Mouse (Mus musculus): Measurements from ENCODE around the gene Fut1. TPM values are rescaled to one million over a fixed set of nuclear protein-coding genes. Genes with fewer than 3 reads are reported as not detected.

Gene Fut1
- polyA plus RNA-seq, 1 experiment from 2014 or later: 1.2 TPM

DNA sequence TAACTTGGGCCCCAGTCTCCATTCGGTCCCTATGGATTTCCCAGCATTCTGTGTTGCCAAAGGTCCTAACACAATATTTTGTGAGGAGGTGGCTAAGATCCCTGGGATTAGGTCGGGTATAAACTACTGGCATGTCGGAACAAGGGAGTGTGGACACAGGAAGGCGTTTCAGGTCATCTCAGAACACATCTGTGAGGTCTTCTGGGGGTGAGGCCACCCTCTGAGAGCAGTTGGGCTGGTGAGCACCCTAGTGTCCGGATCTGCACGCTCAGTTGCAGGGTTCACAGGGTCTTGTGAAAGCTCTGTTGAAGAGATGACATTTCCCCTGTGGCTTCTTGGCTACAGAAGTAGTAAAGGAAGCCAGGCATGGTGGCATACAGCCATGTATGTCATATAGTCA is 31.2 kb upstream of the Fut1 start:
- 89% methylated on average over 6 of the region's 6 CpGs for WGBS
- H3K27me3 ChIP-seq (ENCODE audit: control insufficient read depth, insufficient read depth, low read length): no peaks in the 10 kb centered on the region
- H3K4me3 ChIP-seq (replicated peaks; ENCODE audit: low read length): no peak overlapping the region

DNA sequence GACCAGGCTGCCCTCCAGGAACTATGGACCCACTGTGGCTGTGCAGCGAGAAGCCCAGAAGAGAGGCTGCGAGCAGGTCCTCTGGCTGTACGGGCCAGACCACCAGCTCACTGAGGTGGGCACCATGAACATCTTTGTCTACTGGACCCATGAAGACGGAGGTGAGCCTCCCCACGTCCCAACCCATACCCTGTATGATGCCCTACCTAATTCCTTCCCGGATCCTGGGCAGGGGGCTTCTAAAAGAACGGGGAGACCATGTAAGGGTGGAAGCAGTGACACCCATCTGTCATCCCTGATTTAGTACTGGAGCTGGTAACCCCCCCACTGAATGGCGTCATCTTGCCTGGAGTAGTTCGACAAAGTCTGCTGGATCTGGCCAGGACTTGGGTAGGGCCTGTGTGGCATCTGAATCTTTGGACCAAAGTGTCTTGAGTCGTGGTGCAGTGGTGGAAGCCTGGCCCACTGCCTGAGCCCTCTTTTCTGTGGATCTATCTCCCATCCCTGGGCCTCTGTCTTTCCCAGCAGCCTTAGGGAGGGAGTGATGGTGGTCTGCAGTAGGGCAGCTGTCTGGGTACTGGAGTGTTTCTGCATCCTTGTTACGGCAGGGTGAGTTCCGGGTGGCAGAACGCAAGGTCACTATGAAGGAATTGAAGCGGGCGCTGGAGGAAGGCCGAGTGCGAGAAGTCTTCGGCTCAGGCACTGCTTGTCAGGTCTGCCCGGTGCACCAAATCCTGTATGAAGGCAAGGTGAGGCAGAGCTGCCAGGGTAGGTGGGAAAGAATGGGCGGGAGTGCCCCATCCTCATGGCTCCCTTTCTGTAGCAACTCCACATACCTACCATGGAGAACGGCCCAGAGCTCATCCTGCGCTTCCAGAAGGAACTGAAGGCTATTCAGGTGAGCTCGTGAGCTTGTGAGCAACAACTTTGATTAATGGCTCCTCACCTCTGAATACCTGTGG is 29.2 kb upstream of the Fut1 start:
- Histone ChIP-seq H3K27me3 (ENCODE audit: control insufficient read depth, insufficient read depth, low read length) (no peaks in the 10 kb centered on the region), H3K4me3 (replicated peaks; ENCODE audit: low read length) (no peak overlapping the region), H3K4me1 (ENCODE audit: control insufficient read depth, insufficient read depth, low read length) (peaks cover 4% of the 10 kb centered on the region; the same call in 1 of the 2 replicates), H3K9me3 (replicated peaks; ENCODE audit: control insufficient read depth, low read length) (no peaks in the 10 kb centered on the region), H3K9ac (ENCODE audit: low read length) (no peak overlapping the region), H3K27ac (ENCODE audit: low read length) (no peak overlapping the region), H3K4me2 (ENCODE audit: low read depth, low read length) (no peak overlapping the region), H3K36me3 (ENCODE audit: control insufficient read depth, insufficient read depth, low read length) (peaks cover 9% of the 10 kb centered on the region)
- 93% methylated on average over 23 of the region's 23 CpGs for WGBS
- ATAC-seq (ENCODE audit: insufficient read depth, low FRiP score): no peak

More for the DNA sequence above, 31.2 kb upstream of the Fut1 start:
- Histone ChIP-seq H3K9ac (ENCODE audit: low read length) (no peak overlapping the region), H3K36me3 (ENCODE audit: control insufficient read depth, insufficient read depth, low read length) (peaks cover 9% of the 10 kb centered on the region), H3K27ac (ENCODE audit: low read length) (no peak overlapping the region), H3K9me3 (replicated peaks; ENCODE audit: control insufficient read depth, low read length) (no peaks in the 10 kb centered on the region), H3K4me2 (ENCODE audit: low read depth, low read length) (no peak overlapping the region), H3K4me1 (ENCODE audit: control insufficient read depth, insufficient read depth, low read length) (peaks cover 4% of the 10 kb centered on the region; the same call in 1 of the 2 replicates)
- ATAC-seq (ENCODE audit: insufficient read depth, low FRiP score): no peak

DNA sequence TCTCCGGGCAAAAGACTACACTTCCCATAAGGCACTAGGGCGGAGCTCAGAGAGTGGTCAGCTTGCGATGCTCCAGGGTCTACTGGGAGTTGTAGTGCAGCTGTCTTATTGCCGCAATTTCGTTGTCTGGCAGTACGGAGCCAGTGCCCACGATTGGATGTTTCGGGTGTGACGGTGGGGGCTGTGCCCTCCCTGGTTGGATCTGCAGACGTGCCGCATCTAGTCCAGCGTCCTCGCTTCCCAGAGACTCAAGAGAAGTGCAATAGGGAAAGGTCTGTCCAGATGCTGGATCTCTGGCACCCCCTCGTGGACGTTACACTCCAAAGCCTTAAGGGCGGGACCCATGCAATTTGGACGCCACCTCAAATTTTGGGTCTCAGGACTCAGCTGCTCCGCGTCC is 27.9 kb upstream of the Fut1 start:
- Histone ChIP-seq H3K4me3 (replicated peaks; ENCODE audit: low read length) (peak overlapping the region; percentile 38), H3K36me3 (ENCODE audit: control insufficient read depth, insufficient read depth, low read length) (peaks cover 7% of the 10 kb centered on the region), H3K4me2 (ENCODE audit: low read depth, low read length) (peak overlapping the region; percentile 50), H3K9me3 (replicated peaks; ENCODE audit: control insufficient read depth, low read length) (no peaks in the 10 kb centered on the region), H3K27ac (ENCODE audit: low read length) (no peak overlapping the region), H3K9ac (ENCODE audit: low read length) (peak overlapping the region; percentile 56), H3K27me3 (ENCODE audit: control insufficient read depth, insufficient read depth, low read length) (no peaks in the 10 kb centered on the region), H3K4me1 (ENCODE audit: control insufficient read depth, insufficient read depth, low read length) (peaks cover 4% of the 10 kb centered on the region; the same call in 1 of the 2 replicates)
- peak; percentile 96 for ATAC-seq (ENCODE audit: insufficient read depth, low FRiP score)
- 2% methylated on average over 19 of the region's 19 CpGs for WGBS

DNA sequence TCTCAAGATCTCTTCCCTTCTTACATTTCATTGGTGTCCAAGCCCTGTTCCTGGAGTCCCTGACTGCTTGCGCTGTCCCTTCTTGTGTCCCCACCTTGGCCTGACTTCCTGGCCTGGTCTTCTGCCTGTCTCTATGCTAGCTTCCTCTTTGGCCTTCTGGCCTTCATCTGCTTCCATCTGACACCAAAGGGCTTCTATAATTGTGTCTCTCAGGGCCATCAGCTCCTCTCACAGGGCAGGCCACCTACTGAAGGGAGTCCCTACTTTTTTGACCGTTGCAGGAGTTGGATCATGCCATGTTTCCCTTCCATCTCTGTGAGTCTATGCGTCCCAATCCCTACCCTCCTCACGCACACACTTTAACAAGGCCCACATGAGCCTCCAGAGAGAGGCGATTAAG is 27.2 kb upstream of the Fut1 start:
- peak overlapping the region; percentile 56; the same call in 1 of the 2 replicates for H3K9ac ChIP-seq (ENCODE audit: low read length)
- no peak for ATAC-seq (ENCODE audit: insufficient read depth, low FRiP score)
- H3K4me1 ChIP-seq (ENCODE audit: control insufficient read depth, insufficient read depth, low read length): peaks cover 4% of the 10 kb centered on the region; the same call in 1 of the 2 replicates
- no peak overlapping the region for H3K27ac ChIP-seq (ENCODE audit: low read length)
- no peak overlapping the region for H3K4me2 ChIP-seq (ENCODE audit: low read depth, low read length)
- H3K27me3 ChIP-seq (ENCODE audit: control insufficient read depth, insufficient read depth, low read length): no peaks in the 10 kb centered on the region
- H3K4me3 ChIP-seq (replicated peaks; ENCODE audit: low read length): no peak overlapping the region
- H3K9me3 ChIP-seq (replicated peaks; ENCODE audit: control insufficient read depth, low read length): no peaks in the 10 kb centered on the region
- WGBS: 90% methylated on average over 5 of the region's 5 CpGs
- peaks cover 7% of the 10 kb centered on the region for H3K36me3 ChIP-seq (ENCODE audit: control insufficient read depth, insufficient read depth, low read length)

DNA sequence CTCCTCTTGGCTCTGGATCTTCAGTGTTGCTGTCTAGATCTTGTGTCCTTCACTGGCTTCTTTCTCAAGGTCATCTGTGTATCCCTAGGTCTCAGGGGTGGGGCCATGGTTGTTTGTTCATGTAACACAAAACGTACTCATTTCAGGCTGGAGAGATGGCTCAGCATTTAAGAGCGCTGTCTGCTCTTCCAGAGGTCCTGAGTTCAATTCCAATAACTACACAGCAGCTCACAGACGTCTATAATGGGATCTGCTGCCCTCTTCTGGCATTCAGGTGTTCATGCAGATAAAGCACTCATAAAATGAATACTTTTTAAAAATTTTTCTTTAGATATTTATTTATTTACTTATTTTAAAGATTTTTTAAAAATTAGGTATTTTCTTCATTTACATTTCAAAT is 26.2 kb upstream of the Fut1 start:
- Histone ChIP-seq H3K4me2 (ENCODE audit: low read depth, low read length) (no peak overlapping the region), H3K9ac (ENCODE audit: low read length) (no peak overlapping the region), H3K27me3 (ENCODE audit: control insufficient read depth, insufficient read depth, low read length) (no peaks in the 10 kb centered on the region), H3K36me3 (ENCODE audit: control insufficient read depth, insufficient read depth, low read length) (peaks cover 3% of the 10 kb centered on the region), H3K9me3 (replicated peaks; ENCODE audit: control insufficient read depth, low read length) (no peaks in the 10 kb centered on the region), H3K27ac (ENCODE audit: low read length) (no peak overlapping the region), H3K4me3 (replicated peaks; ENCODE audit: low read length) (no peak overlapping the region), H3K4me1 (ENCODE audit: control insufficient read depth, insufficient read depth, low read length) (peaks cover 4% of the 10 kb centered on the region; the same call in 1 of the 2 replicates)
- WGBS: 55% methylated on average over 3 of the region's 3 CpGs
- no peak for ATAC-seq (ENCODE audit: insufficient read depth, low FRiP score)

DNA sequence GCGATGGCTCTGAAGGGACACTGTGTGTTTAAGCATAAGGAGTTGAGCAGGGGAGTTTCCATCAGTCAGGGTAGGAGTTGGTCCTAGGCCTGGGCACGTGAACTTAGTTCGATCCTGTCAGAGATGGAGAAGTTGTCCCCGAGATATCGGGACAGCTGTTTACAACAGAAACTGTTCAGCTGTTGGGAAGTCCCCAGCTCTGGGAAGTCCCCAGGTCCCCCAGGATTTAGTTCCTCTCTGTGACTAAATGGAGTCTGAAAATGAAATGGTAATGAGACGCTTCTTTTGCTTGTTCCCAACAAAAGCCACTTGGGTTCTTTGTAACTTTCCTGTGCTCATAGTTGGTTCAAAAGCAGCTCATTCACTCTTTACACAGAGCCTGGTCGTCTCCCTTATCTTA is 25.2 kb upstream of the Fut1 start:
- peaks cover 4% of the 10 kb centered on the region; the same call in 1 of the 2 replicates for H3K4me1 ChIP-seq (ENCODE audit: control insufficient read depth, insufficient read depth, low read length)
- no peaks in the 10 kb centered on the region for H3K36me3 ChIP-seq (ENCODE audit: control insufficient read depth, insufficient read depth, low read length)
- no peak overlapping the region for H3K4me2 ChIP-seq (ENCODE audit: low read depth, low read length)
- H3K4me3 ChIP-seq (replicated peaks; ENCODE audit: low read length): no peak overlapping the region
- no peak for ATAC-seq (ENCODE audit: insufficient read depth, low FRiP score)
- 70% methylated on average over 7 of the region's 7 CpGs for WGBS
- no peaks in the 10 kb centered on the region for H3K27me3 ChIP-seq (ENCODE audit: control insufficient read depth, insufficient read depth, low read length)
- H3K9ac ChIP-seq (ENCODE audit: low read length): no peak overlapping the region
- H3K9me3 ChIP-seq (replicated peaks; ENCODE audit: control insufficient read depth, low read length): no peaks in the 10 kb centered on the region
- H3K27ac ChIP-seq (ENCODE audit: low read length): no peak overlapping the region

DNA sequence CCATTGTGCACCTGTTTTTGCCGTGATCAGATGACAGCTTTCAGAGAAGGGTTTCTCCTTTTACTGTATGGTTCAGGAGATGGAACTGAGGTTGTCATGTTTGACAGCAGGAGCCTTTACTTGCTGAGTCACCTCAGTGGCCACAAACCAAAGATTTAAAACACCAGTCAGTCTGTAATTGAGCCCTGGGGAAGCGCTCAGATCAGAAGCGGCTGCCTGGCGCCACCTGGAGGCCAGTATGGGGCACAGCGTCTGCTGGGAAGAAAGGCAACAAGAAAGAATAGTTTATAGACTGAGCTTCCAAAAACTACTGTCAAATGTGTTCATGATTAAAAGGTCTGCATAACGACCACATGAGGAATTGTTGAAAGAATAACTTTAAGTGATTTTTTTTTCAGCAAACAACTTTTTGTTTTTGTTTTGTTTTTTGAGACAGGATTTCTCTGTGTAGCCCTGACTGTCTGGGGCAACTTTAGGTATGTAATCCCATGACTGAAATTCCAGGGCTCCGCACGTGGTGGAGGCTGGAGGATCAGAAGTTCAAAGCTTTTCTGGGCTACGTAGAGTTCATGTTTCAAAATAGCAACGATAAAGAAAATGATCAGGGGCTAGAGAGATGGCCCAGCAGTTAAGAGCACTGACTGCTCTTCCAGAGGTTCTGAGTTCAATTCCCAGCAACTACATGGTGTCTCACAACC is 23.8 kb upstream of the Fut1 start:
- no peak overlapping the region for H3K4me2 ChIP-seq (ENCODE audit: low read depth, low read length)
- H3K4me1 ChIP-seq (ENCODE audit: control insufficient read depth, insufficient read depth, low read length): peaks cover 4% of the 10 kb centered on the region; the same call in 1 of the 2 replicates
- no peak overlapping the region for H3K4me3 ChIP-seq (replicated peaks; ENCODE audit: low read length)
- no peaks in the 10 kb centered on the region for H3K9me3 ChIP-seq (replicated peaks; ENCODE audit: control insufficient read depth, low read length)
- H3K27ac ChIP-seq (ENCODE audit: low read length): no peak overlapping the region
- H3K9ac ChIP-seq (ENCODE audit: low read length): no peak overlapping the region
- WGBS: 21% methylated on average over 10 of the region's 10 CpGs
- no peaks in the 10 kb centered on the region for H3K36me3 ChIP-seq (ENCODE audit: control insufficient read depth, insufficient read depth, low read length)
- no peaks in the 10 kb centered on the region for H3K27me3 ChIP-seq (ENCODE audit: control insufficient read depth, insufficient read depth, low read length)
- no peak for ATAC-seq (ENCODE audit: insufficient read depth, low FRiP score)

DNA sequence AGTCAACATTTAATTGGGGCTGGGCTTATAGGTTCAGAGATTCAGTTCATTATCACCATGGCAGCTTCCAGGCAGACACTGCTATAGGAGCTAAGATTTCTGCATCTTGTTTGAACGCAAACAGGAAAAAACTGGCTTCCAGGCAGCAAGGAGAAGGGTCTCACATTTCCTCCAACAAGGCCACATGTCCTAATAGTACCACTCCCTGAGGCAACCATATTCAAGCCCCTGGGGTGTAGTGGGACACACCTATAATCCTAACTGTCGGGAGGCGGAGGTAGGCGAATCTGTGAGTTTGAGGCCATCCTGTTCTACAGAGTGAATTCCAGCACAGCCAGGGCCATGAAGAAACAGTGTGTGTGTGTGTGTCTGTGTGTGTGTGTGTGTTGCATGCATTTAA is 21.9 kb upstream of the Fut1 start:
- Histone ChIP-seq H3K27me3 (ENCODE audit: control insufficient read depth, insufficient read depth, low read length) (no peaks in the 10 kb centered on the region), H3K36me3 (ENCODE audit: control insufficient read depth, insufficient read depth, low read length) (no peaks in the 10 kb centered on the region), H3K4me1 (ENCODE audit: control insufficient read depth, insufficient read depth, low read length) (peaks cover 6% of the 10 kb centered on the region; the same call in 1 of the 2 replicates), H3K4me2 (ENCODE audit: low read depth, low read length) (no peak overlapping the region), H3K9ac (ENCODE audit: low read length) (no peak overlapping the region), H3K27ac (ENCODE audit: low read length) (no peak overlapping the region), H3K9me3 (replicated peaks; ENCODE audit: control insufficient read depth, low read length) (no peaks in the 10 kb centered on the region), H3K4me3 (replicated peaks; ENCODE audit: low read length) (no peak overlapping the region)
- no peak for ATAC-seq (ENCODE audit: insufficient read depth, low FRiP score)
- WGBS: 83% methylated on average over 4 of the region's 4 CpGs

DNA sequence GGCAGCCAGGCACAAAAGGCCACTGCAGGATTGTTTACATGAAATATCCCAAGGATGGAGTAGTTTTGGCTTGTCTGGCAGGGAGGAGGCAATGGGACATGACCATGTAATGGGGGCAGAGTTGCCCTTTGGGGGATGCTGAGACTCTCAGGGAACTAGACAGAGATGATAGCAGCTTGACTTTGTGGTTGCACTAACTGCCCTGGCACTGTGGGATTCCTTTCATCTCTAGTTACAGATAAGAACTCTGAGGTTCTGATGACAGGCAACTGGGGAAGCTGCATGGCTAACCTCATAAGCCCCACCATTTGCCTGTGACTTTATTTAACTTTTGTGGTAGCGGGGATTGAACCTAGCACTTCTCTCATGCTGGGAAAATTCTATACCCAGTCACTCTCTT is 21.0 kb upstream of the Fut1 start:
- H3K4me3 ChIP-seq (replicated peaks; ENCODE audit: low read length): no peak overlapping the region
- no peak overlapping the region for H3K4me2 ChIP-seq (ENCODE audit: low read depth, low read length)
- no peak overlapping the region for H3K27ac ChIP-seq (ENCODE audit: low read length)
- H3K4me1 ChIP-seq (ENCODE audit: control insufficient read depth, insufficient read depth, low read length): peaks cover 6% of the 10 kb centered on the region; the same call in 1 of the 2 replicates
- WGBS: 78% methylated on average over 1 of the region's 1 CpGs
- H3K36me3 ChIP-seq (ENCODE audit: control insufficient read depth, insufficient read depth, low read length): no peaks in the 10 kb centered on the region
- H3K9me3 ChIP-seq (replicated peaks; ENCODE audit: control insufficient read depth, low read length): no peaks in the 10 kb centered on the region
- H3K27me3 ChIP-seq (ENCODE audit: control insufficient read depth, insufficient read depth, low read length): no peaks in the 10 kb centered on the region
- H3K9ac ChIP-seq (ENCODE audit: low read length): no peak overlapping the region
- no peak for ATAC-seq (ENCODE audit: insufficient read depth, low FRiP score)

Data from stomach, embryonic 16.5 days (tissue).